Mouse (Mus musculus): ENCODE data around the gene Cx3cl1.

GRCm38 (mm10) chr8:94745476-94746184, 26.2 kb upstream of the Cx3cl1 start, which contains the start of gene Ccl22:
- TF ChIP-seq FLI1 (IDR thresholded peaks at IDR 0.05; ENCODE audit: low read length) = no peak
- no peak for TF ChIP-seq GATA1 (IDR thresholded peaks at IDR 0.05; ENCODE audit: borderline replicate concordance, low read length)
